Mouse (Mus musculus) brain, embryonic 14.5 days (tissue): ENCODE results near the gene Mfge8.

Experiments
- CTCF ChIP-seq: fragments of 200-500 bp; IDR thresholded peaks from 2 replicates; pipeline ENCODE4 v1.5.1; 2012; ENCODE audit warnings: inconsistent platforms, mild to moderate bottlenecking, moderate library complexity, borderline replicate concordance; ENCODE audit not compliant: insufficient read depth, insufficient read length; ENCODE audit errors: extremely low read depth
- POLR2A ChIP-seq: fragments of 200-500 bp; IDR thresholded peaks from 2 replicates; pipeline ENCODE4 v1.6.1; 2012; ENCODE audit warnings: mild to moderate bottlenecking, inconsistent platforms, borderline replicate concordance; ENCODE audit not compliant: poor library complexity, insufficient read depth, insufficient read length, severe bottlenecking; ENCODE audit errors: extremely low read depth

DNA sequence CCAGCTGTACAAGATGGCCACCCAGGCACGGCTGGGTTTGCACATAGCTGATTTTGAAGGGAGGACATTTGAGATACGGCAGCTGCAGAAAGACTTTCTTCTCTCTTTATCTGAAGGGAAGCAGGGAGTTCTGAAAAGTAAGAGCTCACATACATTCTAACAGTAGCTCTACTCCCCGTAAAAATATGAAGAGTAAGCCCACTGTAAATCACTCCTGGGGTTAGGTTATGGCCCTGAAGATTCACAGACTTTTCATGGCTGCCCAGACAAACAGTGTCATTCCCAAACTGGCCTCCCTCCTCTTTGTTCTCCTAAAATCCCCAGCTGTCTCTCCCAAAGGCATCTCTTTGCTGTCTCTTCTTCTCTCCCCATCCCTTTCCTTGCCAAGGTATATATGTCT lies 24.9 kb upstream of the Mfge8 start:
- TF ChIP-seq POLR2A, result no peak
- TF ChIP-seq CTCF, result no peak
